Mouse (Mus musculus) spleen, adult 2 months (tissue): ENCODE measurements around the gene Plekha3.

ENCODE experiments used
- CTCF ChIP-seq: fragments of 200-500 bp; IDR thresholded peaks from 2 replicates; pipeline ENCODE4 v1.5.1; 2011; ENCODE audit warnings: mild to moderate bottlenecking, inconsistent platforms; ENCODE audit not compliant: insufficient read depth, insufficient read length, insufficient replicate concordance; ENCODE audit errors: extremely low read depth
- POLR2A ChIP-seq: fragments of 200-500 bp; IDR thresholded peaks from 2 replicates; pipeline ENCODE4 v1.6.1; 2011; ENCODE audit warnings: low read depth, low read length, inconsistent platforms

DNA sequence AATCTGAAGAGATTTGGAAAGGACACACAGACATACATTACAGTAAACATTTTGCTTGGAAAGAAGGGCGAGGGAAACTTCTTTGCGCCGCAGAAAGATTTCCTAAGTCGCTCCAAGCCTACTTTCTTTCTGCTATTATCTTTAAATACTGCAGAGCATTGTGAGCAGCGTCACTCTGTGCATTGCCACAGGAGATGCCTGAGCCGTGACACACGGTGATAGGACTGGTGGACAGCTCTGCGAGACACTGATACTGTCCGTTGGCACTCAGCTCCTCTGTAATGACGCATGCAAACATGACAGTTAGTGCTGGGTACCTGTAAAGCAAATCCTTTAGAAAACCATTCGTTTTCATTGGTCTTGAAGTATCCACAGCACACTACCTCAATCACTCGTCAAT, 44.8 kb upstream of the Plekha3 start:
- TF ChIP-seq CTCF: no peak
- TF ChIP-seq POLR2A: no peak
